Mouse (Mus musculus) liver, postnatal 0 days (tissue): ENCODE data around the gene Gen1. TPM values are rescaled to one million over a fixed set of nuclear protein-coding genes. Genes with fewer than 3 reads are reported as not detected.

Experiments used
- ATAC-seq: fragments of 200-750 bp; cut with Nextera tagmentation; 2 replicates; pipeline ENCODE4 v1.8.0; 2017; ENCODE audit warnings: mild to moderate bottlenecking, moderate library complexity
- DNase-seq: peaks from one replicate; pipeline ENCODE4 v3.0.0-alpha.2; 2016
- H3K27ac ChIP-seq: fragments of 300-500 bp; sonication (generic); 2 replicates; pipeline ENCODE4 v1.5.1; 2014; ENCODE audit warnings: antibody characterized with exemption, moderate library complexity, mild to moderate bottlenecking, low read depth
- H3K27me3 ChIP-seq: fragments of 300-500 bp; sonication (generic); 2 replicates; pipeline ENCODE4 v1.6.1; 2014; ENCODE audit warnings: low read length, control low read depth, mixed read lengths; ENCODE audit not compliant: insufficient read depth
- H3K36me3 ChIP-seq: fragments of 300-500 bp; sonication (generic); replicated peaks from 2 replicates; pipeline ENCODE4 v1.6.1; 2014; ENCODE audit warnings: mild to moderate bottlenecking, control low read depth, low read length, moderate library complexity, mixed read lengths; ENCODE audit not compliant: insufficient read depth
- H3K4me1 ChIP-seq: fragments of 300-500 bp; sonication (generic); 2 replicates; pipeline ENCODE4 v1.6.1; 2014; ENCODE audit warnings: antibody characterized with exemption, mild to moderate bottlenecking, control low read depth; ENCODE audit not compliant: insufficient read depth
- H3K4me2 ChIP-seq: fragments of 300-500 bp; sonication (generic); 2 replicates; pipeline ENCODE4 v1.6.1; 2014; ENCODE audit warnings: low read depth, mild to moderate bottlenecking, low read length, moderate library complexity, mixed read lengths
- H3K4me3 ChIP-seq: fragments of 300-500 bp; sonication (generic); 2 replicates; pipeline ENCODE4 v1.5.1; 2014; ENCODE audit warnings: low read depth, low read length
- H3K9ac ChIP-seq: fragments of 300-500 bp; sonication (generic); replicated peaks from 2 replicates; pipeline ENCODE4 v1.6.1; 2014; ENCODE audit warnings: mild to moderate bottlenecking, moderate library complexity
- H3K9me3 ChIP-seq: fragments of 300-500 bp; sonication (generic); 2 replicates; pipeline ENCODE4 v1.6.1; 2016; ENCODE audit warnings: mild to moderate bottlenecking, control low read depth, low read length, mixed read lengths
- CTCF ChIP-seq: sonication (generic); IDR thresholded peaks from 2 replicates; pipeline ENCODE4 v1.5.1; 2016; ENCODE audit warnings: antibody characterized with exemption, low read depth
- EP300 ChIP-seq: IDR thresholded peaks from 2 replicates; pipeline ENCODE4 v1.6.1; 2016; ENCODE audit warnings: antibody characterized with exemption, low read depth, mild to moderate bottlenecking
- WGBS: fragments of 180-500 bp; shearing (Covaris S2); extraction: QIAGEN DNeasy Blood & Tissue Kit; methylation state at CpG from one replicate; pipeline ENCODE4 v1.1.7; 2014; ENCODE audit not compliant: insufficient replicate concordance; 5-methylcytosine and 5-hydroxymethylcytosine counted together
- polyA plus RNA-seq: library from polyadenylated mRNA; unstranded; fragments of >200 nt; fragmentation: Nextera tagmentation; extraction: Ambion mirVana; gene quantifications from 2 replicates; pipeline ENCODE4 v1.2.1, GENCODE M21; 2015

The Gen1 gene
- polyA plus RNA-seq, 1 experiment from 2014 or later = 4.6 TPM

DNA sequence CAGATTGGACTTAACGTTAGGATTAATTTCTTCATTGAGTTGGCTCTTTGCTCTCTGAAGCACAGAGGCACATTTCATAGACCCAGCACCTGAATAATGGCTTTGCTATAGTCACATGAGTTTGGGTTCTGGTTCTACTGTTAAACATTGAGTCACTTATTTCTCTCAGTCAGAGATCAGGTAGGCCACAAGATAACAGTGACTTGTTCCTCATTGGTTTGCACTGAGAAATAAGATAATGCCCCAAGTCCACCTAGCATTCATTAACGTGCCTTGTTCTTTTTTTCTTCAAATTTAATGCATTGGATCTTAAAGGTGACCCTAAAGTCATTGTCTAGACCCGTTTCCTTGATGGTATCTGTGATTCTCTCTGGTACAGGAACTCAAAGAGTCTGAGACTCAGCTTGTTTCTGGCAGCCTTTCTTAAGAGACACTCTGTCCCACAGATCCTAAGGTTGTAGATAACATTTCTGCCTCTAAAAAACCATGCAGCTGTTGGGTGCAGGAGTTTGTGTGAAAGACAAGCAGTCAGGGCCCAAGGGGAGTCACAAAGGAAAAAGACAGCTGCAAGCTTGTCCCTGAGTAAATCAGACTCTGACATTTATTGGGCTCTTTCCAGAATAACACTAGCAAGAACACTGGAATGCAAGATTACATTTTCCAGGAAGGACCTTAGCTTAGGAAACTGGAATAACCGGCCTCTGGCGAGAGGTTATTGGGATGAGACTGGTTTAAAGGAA, 38.9 kb downstream of the Gen1 start:
- no peaks in the 10 kb centered on the region; the same call in 1 of the 2 replicates for H3K4me1 ChIP-seq
- TF ChIP-seq EP300 (no peak), CTCF (no peak)
- no peak for DNase-seq
- ATAC-seq = no peak
- no peaks in the 10 kb centered on the region for H3K27me3 ChIP-seq
- no peak overlapping the region for H3K4me2 ChIP-seq
- H3K9ac ChIP-seq = no peak overlapping the region
- no peak overlapping the region for H3K4me3 ChIP-seq
- no peaks in the 10 kb centered on the region for H3K9me3 ChIP-seq
- WGBS = 64% methylated on average over 5 of the region's 5 CpGs
- no peak overlapping the region for H3K27ac ChIP-seq
- H3K36me3 ChIP-seq = no peaks in the 10 kb centered on the region

DNA sequence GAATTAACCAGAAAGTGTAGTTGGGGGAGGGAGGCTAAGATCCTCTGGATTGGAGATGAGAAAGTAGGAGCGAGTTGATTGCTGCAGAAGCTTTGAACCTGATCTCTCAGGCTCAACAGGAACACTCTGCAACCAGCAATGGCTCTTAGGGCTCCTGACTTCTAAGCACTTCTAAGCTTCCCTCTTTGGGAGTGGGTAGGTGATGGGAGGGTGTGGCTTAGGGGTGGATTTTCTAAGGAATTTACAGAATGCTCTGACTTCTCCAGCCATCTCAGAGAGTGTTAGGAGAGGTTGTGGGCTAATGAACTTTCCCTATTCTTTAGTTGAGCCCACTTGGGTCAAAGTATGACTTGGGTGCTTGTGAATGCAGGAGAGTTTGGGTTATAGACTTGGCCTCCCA, 39.5 kb downstream of the Gen1 start:
- DNase-seq (no peak), ATAC-seq (no peak)
- TF ChIP-seq EP300 (no peak), CTCF (no peak)
- no peaks in the 10 kb centered on the region; the same call in 1 of the 2 replicates for H3K4me1 ChIP-seq
- no peaks in the 10 kb centered on the region for H3K27me3 ChIP-seq
- H3K4me2 ChIP-seq = no peak overlapping the region
- no peak overlapping the region for H3K27ac ChIP-seq
- H3K36me3 ChIP-seq = no peaks in the 10 kb centered on the region
- H3K4me3 ChIP-seq = no peak overlapping the region
- WGBS = 71% methylated on average over 1 of the region's 1 CpGs
- no peaks in the 10 kb centered on the region for H3K9me3 ChIP-seq
- H3K9ac ChIP-seq = no peak overlapping the region

DNA sequence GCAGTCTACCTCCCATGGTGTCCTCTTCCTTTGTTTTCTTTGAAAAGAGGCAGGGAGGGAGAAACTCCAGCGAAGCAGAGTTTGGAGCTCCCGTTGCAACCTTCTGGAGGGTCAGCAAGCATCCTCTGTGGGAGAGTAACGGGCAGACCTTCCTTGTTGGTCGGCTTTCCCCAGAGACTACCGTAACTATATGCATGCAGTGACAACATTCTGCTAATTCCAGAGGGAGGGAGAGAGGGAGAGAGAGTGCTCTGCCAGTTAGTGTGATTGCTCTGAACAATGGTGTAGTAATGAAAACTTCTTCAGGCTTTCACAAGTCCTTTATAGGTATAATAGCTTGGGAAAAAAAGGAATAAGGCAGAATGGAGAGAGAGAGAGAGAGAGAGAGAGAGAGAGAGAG, 40.9 kb downstream of the Gen1 start:
- no peak overlapping the region for H3K9ac ChIP-seq
- WGBS = 30% methylated on average over 5 of the region's 5 CpGs

DNA sequence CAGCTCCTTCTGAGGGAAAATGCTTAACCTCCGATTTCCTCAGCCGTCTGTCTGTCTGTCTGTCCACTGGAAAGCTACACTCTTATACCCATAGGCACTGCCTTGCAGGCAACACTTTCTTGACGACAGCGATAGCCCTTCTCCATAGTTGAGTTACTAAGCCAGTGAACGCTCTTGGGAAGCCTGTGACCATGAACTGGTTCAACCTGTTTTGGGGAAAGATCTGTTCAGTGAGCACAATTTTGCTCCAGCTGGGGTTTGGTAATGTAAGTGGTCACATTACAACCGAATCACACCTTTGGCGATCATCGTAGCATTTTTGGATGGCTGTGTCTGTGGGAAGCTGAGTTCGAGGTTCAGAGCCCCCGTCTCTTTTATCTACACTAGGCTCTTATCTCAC, 42.5 kb downstream of the Gen1 start:
- H3K27ac ChIP-seq = no peak overlapping the region
- ATAC-seq = no peak
- no peaks in the 10 kb centered on the region for H3K36me3 ChIP-seq
- no peak overlapping the region for H3K4me2 ChIP-seq
- 70% methylated on average over 10 of the region's 10 CpGs for WGBS
- no peaks in the 10 kb centered on the region; the same call in 1 of the 2 replicates for H3K4me1 ChIP-seq
- TF ChIP-seq EP300 (no peak), CTCF (no peak)
- H3K9ac ChIP-seq = no peak overlapping the region
- DNase-seq = no peak
- no peaks in the 10 kb centered on the region for H3K9me3 ChIP-seq
- H3K4me3 ChIP-seq = no peak overlapping the region
- H3K27me3 ChIP-seq = no peaks in the 10 kb centered on the region

More for the DNA sequence above, 40.9 kb downstream of the Gen1 start:
- ATAC-seq (no peak), DNase-seq (no peak)
- no peaks in the 10 kb centered on the region for H3K36me3 ChIP-seq
- no peaks in the 10 kb centered on the region for H3K9me3 ChIP-seq
- no peak overlapping the region for H3K27ac ChIP-seq
- H3K4me2 ChIP-seq = no peak overlapping the region
- H3K27me3 ChIP-seq = no peaks in the 10 kb centered on the region
- no peak for TF ChIP-seq CTCF
- TF ChIP-seq EP300 = no peak
- H3K4me1 ChIP-seq = no peaks in the 10 kb centered on the region; the same call in 1 of the 2 replicates
- no peak overlapping the region for H3K4me3 ChIP-seq

DNA sequence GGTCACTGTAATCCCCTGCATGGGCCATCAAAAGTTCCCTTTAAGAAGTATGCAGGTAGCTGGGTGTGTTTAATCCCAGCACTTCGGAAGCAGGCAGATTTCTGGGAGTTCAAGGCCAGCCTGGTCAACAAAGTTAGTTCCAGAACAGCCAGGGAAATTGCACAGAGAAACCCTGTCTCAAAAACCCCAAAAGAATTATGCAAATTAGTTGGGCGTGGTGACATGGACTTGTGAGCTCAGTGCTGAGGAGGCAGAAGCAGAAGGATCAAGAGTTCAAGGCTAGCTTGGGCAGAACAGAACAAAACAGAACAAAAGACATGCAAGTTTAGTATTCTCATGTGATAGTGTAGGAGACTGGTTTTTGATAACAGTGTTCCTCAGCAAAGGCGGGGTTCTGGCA, 43.0 kb downstream of the Gen1 start:
- Histone ChIP-seq H3K9ac (no peak overlapping the region), H3K9me3 (no peaks in the 10 kb centered on the region), H3K4me1 (no peaks in the 10 kb centered on the region; the same call in 1 of the 2 replicates), H3K4me2 (no peak overlapping the region), H3K27me3 (no peaks in the 10 kb centered on the region), H3K27ac (no peak overlapping the region), H3K36me3 (no peaks in the 10 kb centered on the region), H3K4me3 (no peak overlapping the region)
- WGBS = 63% methylated on average over 3 of the region's 3 CpGs
- ATAC-seq (no peak), DNase-seq (no peak)
- TF ChIP-seq EP300 (no peak), CTCF (no peak)

DNA sequence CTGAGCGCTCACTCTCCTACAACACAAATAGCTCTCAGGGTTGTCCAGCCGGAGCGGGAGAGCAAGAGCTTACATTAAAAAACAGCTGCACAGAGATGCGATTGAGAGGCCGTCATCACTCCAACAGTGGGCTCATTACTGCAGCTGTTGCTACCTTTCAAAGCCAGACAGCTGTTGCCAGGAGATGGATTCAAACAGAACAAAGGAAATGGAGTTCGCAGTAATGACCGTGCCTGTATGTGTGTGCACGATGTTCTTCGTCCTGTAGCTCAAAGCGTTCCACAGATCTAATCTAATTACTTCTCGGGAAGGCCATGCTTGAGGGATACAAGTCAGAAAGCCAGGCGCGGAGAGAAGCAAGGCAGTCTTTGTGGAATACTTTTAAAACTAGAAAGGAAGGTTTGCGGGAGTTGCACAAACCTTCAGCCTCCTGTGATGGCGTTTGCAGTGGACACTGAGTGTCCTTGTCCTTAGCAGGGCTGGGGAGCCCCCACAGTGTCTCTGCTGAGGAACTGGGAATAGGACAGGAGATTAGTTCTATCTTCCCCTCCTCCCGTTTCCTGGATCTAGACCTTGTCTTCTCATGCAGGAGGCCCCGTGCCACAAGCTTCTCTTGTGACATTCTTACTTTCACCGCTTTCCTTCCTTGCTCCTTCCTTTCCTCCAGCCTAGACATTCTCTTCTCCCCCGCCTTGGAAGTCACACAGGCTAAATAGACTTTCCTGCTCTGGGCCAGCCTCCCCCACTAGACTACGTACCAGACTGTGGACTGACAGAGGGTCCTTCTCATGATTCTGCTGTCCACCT, 43.9 kb downstream of the Gen1 start:
- no peak overlapping the region for H3K9ac ChIP-seq
- H3K4me2 ChIP-seq = no peak overlapping the region
- TF ChIP-seq EP300 = no peak
- H3K36me3 ChIP-seq = no peaks in the 10 kb centered on the region
- H3K27me3 ChIP-seq = no peaks in the 10 kb centered on the region
- no peaks in the 10 kb centered on the region; the same call in 1 of the 2 replicates for H3K4me1 ChIP-seq
- H3K27ac ChIP-seq = no peak overlapping the region
- no peaks in the 10 kb centered on the region for H3K9me3 ChIP-seq
- ATAC-seq = no peak
- no peak for DNase-seq
- 65% methylated on average over 20 of the region's 20 CpGs for WGBS
- H3K4me3 ChIP-seq = no peak overlapping the region
